Mouse (Mus musculus) limb, embryonic 12.5 days (tissue): Measurements from ENCODE around the gene Sgms1. TPM values are rescaled to one million over a fixed set of nuclear protein-coding genes. Genes with fewer than 3 reads are reported as not detected.
"Not testable (repeated sequence)": the region's sequence is repeated elsewhere in the genome, so short reads cannot be mapped to it uniquely, and the experiment has no call there.

Experiments
- ATAC-seq: fragments of 200-750 bp; cut with Nextera tagmentation; 2 replicates; pipeline ENCODE4 v1.8.0; 2017; ENCODE audit warnings: low read depth, moderate TSS enrichment; ENCODE audit not compliant: insufficient number of reproducible peaks, insufficient read depth, low FRiP score, low TSS enrichment
- H3K27ac ChIP-seq: fragments of 300-500 bp; sonication (generic); 2 replicates; pipeline ENCODE4 v1.5.1; 2016; ENCODE audit warnings: mild to moderate bottlenecking, moderate library complexity
- H3K27me3 ChIP-seq: fragments of 300-500 bp; sonication (generic); 2 replicates; pipeline ENCODE4 v1.6.1; 2016; ENCODE audit warnings: mild to moderate bottlenecking, moderate library complexity
- H3K36me3 ChIP-seq: fragments of 300-500 bp; sonication (generic); 2 replicates; pipeline ENCODE4 v1.6.1; 2016; ENCODE audit warnings: mild to moderate bottlenecking, moderate library complexity
- H3K4me1 ChIP-seq: fragments of 300-500 bp; sonication (generic); replicated peaks from 2 replicates; pipeline ENCODE4 v1.6.1; 2016
- H3K4me2 ChIP-seq: fragments of 300-500 bp; sonication (generic); 2 replicates; pipeline ENCODE4 v1.6.1; 2016; ENCODE audit warnings: mild to moderate bottlenecking, moderate library complexity
- H3K4me3 ChIP-seq: fragments of 300-500 bp; sonication (generic); replicated peaks from 2 replicates; pipeline ENCODE4 v1.5.1; 2016; ENCODE audit warnings: mild to moderate bottlenecking
- H3K9ac ChIP-seq: fragments of 300-500 bp; sonication (generic); replicated peaks from 2 replicates; pipeline ENCODE4 v1.6.1; 2016; ENCODE audit warnings: mild to moderate bottlenecking, moderate library complexity
- H3K9me3 ChIP-seq: fragments of 300-500 bp; sonication (generic); 2 replicates; pipeline ENCODE4 v1.6.1; 2016; ENCODE audit warnings: mild to moderate bottlenecking, moderate library complexity
- WGBS: fragments of 180-500 bp; shearing (Covaris S2); methylation state at CpG from one replicate; pipeline ENCODE4 v1.1.7; 2016; 5-methylcytosine and 5-hydroxymethylcytosine counted together
- polyA plus RNA-seq: library from polyadenylated mRNA; unstranded; fragments of >200 nt; fragmentation: Nextera tagmentation; extraction: Ambion mirVana; gene quantifications from 2 replicates; pipeline ENCODE4 v1.2.1, GENCODE M21; 2016

Sgms1 gene
- polyA plus RNA-seq, 1 experiment from 2014 or later = 21.6 TPM

GRCm38 (mm10) chr19:32090804-32091203 is 298.7 kb downstream of the Sgms1 start:
- Histone ChIP-seq H3K4me3 (no peak overlapping the region), H3K9me3 (no peaks in the 10 kb centered on the region), H3K27ac (no peak overlapping the region), H3K36me3 (no peaks in the 10 kb centered on the region), H3K9ac (no peak overlapping the region), H3K4me1 (no peaks in the 10 kb centered on the region), H3K4me2 (no peak overlapping the region), H3K27me3 (no peaks in the 10 kb centered on the region)
- ATAC-seq = no peak
- 90% methylated on average over 4 of the region's 4 CpGs for WGBS

GRCm38 (mm10) chr19:32088570-32088969 is 300.9 kb downstream of the Sgms1 start:
- ATAC-seq = no peak
- Histone ChIP-seq H3K36me3 (no peaks in the 10 kb centered on the region), H3K27me3 (no peaks in the 10 kb centered on the region), H3K9me3 (no peaks in the 10 kb centered on the region), H3K4me1 (no peaks in the 10 kb centered on the region), H3K4me3 (no peak overlapping the region), H3K9ac (no peak overlapping the region), H3K4me2 (no peak overlapping the region), H3K27ac (no peak overlapping the region)
- WGBS = 78% methylated on average over 1 of the region's 1 CpGs

DNA sequence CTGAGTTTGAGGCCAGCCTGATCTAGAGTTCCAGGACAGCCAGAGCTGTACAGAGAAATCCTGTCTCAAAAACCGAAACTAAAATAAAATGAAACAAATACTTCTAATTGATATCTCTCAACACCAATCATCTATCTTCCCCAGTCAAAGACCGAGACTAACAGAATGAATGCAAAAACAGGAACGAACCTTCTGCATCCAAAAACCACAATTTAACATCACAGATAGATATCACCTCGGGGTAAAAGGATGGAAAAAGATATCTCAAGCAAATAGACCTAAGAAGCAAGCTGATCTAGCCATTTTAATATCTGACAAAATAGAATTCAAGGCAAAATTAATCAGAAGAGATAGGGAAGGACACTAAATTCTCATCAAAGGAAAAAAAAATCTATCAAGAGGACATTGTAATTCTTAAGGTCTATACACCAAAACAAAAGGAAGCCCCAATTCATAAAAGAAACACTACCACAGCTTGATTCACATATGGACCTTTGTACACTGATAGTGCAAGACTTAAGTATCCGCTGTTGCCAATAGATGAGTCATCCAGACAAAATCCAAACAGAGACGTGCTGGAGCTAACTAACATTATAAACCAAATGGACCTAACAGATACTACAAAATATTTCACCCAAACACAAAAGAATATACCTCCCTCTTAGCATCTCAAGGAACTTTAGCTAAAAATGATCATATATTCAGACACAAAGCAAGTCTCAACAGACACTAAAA is 301.6 kb downstream of the Sgms1 start:
- Histone ChIP-seq H3K9ac (no peak overlapping the region), H3K4me2 (no peak overlapping the region), H3K27ac (no peak overlapping the region), H3K36me3 (no peaks in the 10 kb centered on the region), H3K9me3 (no peaks in the 10 kb centered on the region), H3K27me3 (no peaks in the 10 kb centered on the region), H3K4me1 (no peaks in the 10 kb centered on the region), H3K4me3 (no peak overlapping the region)
- no peak for ATAC-seq
- WGBS = 85% methylated on average over 6 of the region's 6 CpGs

DNA sequence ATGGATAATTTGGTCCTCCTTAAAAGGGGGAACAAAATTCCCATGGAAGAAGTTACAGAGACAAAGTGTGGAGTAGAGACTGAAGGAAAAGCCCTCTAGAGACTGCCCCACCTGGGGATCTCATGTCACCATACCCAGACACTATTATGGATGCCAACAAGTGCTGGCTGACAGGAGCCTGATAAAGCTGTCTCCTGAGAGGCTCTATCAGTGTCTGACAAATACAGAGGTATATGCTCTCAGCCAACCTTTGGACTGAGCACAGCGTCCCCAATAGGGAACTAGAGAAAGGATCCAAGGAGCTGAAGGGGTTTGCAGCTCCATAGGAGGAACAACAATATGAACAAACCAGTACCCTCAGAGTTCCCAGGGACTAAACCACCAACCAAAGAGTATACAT is 304.7 kb downstream of the Sgms1 start:
- not testable (repeated sequence) for ATAC-seq, H3K36me3 ChIP-seq, H3K4me2 ChIP-seq, H3K27ac ChIP-seq, H3K27me3 ChIP-seq, H3K4me1 ChIP-seq, H3K9me3 ChIP-seq, H3K4me3 ChIP-seq, H3K9ac ChIP-seq
- WGBS = 93% methylated on average over 1 of the region's 1 CpGs

Other genes starting within 250 kb of the Sgms1 start
- gene Rpl9-ps6, start 76.9 kb upstream of the Sgms1 start, polyA plus RNA-seq = 85.9 and 94.0 TPM in 2 replicates
- gene Minpp1, start 96.1 kb upstream of the Sgms1 start, polyA plus RNA-seq = 89.1 and 92.6 TPM in 2 replicates
- gene Papss2, start 206.1 kb upstream of the Sgms1 start, polyA plus RNA-seq = 20.7 and 29.5 TPM in 2 replicates